Mouse (Mus musculus) heart, embryonic 11.5 days (tissue): Measurements from ENCODE around the gene Nt5dc2. TPM values are rescaled to one million over a fixed set of nuclear protein-coding genes. Genes with fewer than 3 reads are reported as not detected.

ENCODE experiments used
- ATAC-seq: fragments of 200-750 bp; cut with Nextera tagmentation; replicated peaks from 2 replicates; pipeline ENCODE4 v1.8.0; 2017; ENCODE audit warnings: moderate library complexity; ENCODE audit not compliant: insufficient number of reproducible peaks, low FRiP score, low TSS enrichment
- H3K27ac ChIP-seq: fragments of 300-500 bp; sonication (generic); 2 replicates; pipeline ENCODE4 v1.5.1; 2014; ENCODE audit warnings: mild to moderate bottlenecking, low read depth, low read length
- H3K27me3 ChIP-seq: fragments of 300-500 bp; sonication (generic); 2 replicates; pipeline ENCODE4 v1.6.1; 2014; ENCODE audit warnings: mild to moderate bottlenecking, low read length, mixed read lengths; ENCODE audit not compliant: control insufficient read depth, insufficient read depth
- H3K36me3 ChIP-seq: fragments of 300-500 bp; sonication (generic); 2 replicates; pipeline ENCODE4 v1.6.1; 2014; ENCODE audit warnings: mild to moderate bottlenecking, low read length, moderate library complexity, mixed read lengths; ENCODE audit not compliant: control insufficient read depth, insufficient read depth
- H3K4me1 ChIP-seq: fragments of 300-500 bp; sonication (generic); 2 replicates; pipeline ENCODE4 v1.6.1; 2014; ENCODE audit warnings: low read length; ENCODE audit not compliant: control insufficient read depth, insufficient read depth
- H3K4me2 ChIP-seq: fragments of 300-500 bp; sonication (generic); 2 replicates; pipeline ENCODE4 v1.6.1; 2014; ENCODE audit warnings: mild to moderate bottlenecking, moderate library complexity
- H3K4me3 ChIP-seq: fragments of 300-500 bp; sonication (generic); 2 replicates; pipeline ENCODE4 v1.5.1; 2014; ENCODE audit warnings: low read depth, low read length
- H3K9ac ChIP-seq: fragments of 300-500 bp; sonication (generic); 2 replicates; pipeline ENCODE4 v1.6.1; 2014; ENCODE audit warnings: mild to moderate bottlenecking, low read depth, low read length, moderate library complexity
- H3K9me3 ChIP-seq: fragments of 300-500 bp; sonication (generic); replicated peaks from 2 replicates; pipeline ENCODE4 v1.6.1; 2016; ENCODE audit warnings: low read length; ENCODE audit not compliant: control insufficient read depth
- WGBS: fragments of 180-500 bp; shearing (Covaris S2); extraction: QIAGEN DNeasy Blood & Tissue Kit; methylation state at CpG from one replicate; pipeline ENCODE4 v1.1.7; 2014; ENCODE audit not compliant: insufficient replicate concordance; 5-methylcytosine and 5-hydroxymethylcytosine counted together
- polyA plus RNA-seq: library from polyadenylated mRNA; unstranded; fragments of >200 nt; fragmentation: Nextera tagmentation; extraction: Ambion mirVana; gene quantifications from 2 replicates; pipeline ENCODE4 v1.2.1, GENCODE M21; 2014

Gene Nt5dc2
- polyA plus RNA-seq, 1 experiment from 2014 or later = 344 TPM

DNA sequence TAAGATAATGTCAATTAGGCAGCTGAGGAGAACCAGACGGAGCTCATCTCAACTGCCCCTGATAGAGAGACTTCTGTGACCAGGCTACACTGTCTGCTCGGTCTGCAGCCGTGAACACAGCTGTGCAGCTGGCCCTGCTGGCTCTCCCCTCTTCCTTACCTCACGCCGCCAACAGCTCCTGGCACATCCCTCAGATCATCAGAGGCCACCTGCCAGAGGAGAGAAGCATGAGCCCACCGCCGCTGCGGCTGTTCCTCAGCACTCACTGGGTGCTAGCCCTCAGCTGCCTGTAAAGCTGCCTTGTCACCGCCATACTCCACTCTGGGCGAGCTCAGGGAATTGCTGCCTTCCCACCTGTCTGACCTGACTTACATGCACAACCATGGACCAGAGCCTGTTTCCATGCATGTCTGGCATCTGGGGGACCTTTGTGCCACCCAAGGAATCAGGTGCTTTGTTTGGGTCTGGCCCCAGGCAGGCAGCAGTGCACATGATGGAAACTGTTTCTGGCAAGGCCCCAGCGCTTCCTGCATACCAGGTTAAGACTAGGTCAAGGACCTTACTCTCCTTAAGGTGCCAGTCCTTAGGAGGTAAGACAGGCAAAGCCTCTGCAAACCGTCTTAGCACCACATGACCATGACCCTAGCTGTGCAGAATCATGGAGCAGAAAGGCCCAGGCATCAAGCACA is 49.0 kb downstream of the Nt5dc2 start:
- no peaks in the 10 kb centered on the region for H3K9me3 ChIP-seq
- H3K36me3 ChIP-seq = peaks cover 78% of the 10 kb centered on the region
- H3K27ac ChIP-seq = no peak overlapping the region
- no peak for ATAC-seq
- no peak overlapping the region for H3K4me2 ChIP-seq
- H3K4me3 ChIP-seq = no peak overlapping the region
- no peak overlapping the region for H3K9ac ChIP-seq
- WGBS = 73% methylated on average over 12 of the region's 12 CpGs
- H3K27me3 ChIP-seq = no peaks in the 10 kb centered on the region
- H3K4me1 ChIP-seq = peaks cover 7% of the 10 kb centered on the region; the same call in 1 of the 2 replicates

DNA sequence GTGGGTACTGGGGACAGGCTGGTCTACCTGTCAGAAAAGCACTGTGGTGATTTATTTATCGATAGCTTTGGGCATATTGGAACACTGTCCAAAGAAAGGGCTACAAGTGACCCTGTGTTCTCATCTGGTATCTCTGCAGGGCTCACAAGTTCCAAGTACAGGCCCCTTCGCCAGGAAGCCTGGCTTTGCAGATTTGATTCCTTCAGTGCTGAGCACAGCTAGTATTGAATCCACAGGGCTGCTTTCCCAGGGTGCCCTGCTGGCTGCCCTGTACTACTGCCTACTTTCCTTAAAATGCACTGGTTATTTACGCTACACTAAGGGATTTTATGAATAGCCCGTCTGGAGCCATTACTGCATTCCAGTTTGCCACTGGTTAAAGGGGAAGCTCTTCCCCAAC is 50.7 kb downstream of the Nt5dc2 start:
- 82% methylated on average over 4 of the region's 4 CpGs for WGBS

DNA sequence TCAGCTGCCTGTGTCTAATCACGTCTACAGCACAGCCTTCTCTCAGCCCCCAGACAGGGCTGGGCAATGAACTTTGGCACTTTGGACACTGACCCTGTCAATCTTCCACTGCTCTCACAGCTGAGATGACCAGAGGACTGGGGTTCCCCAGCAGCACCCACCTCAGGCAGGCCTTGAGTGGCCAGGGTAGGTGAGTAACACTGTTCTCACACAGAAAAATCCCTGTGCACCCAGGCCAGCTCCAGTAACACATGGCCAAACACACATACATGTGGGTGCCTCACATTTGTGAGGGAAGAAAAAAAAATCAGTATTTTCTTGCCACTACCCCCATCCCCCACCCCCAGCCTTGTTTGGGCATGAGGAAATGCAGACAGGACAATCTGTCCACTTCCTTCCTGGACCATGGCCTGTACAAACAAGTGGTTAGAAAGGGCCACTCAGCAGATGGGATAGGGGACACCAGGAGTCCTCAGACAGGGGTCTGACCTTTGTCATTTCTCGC is 52.0 kb downstream of the Nt5dc2 start:
- Histone ChIP-seq H3K9me3 (no peaks in the 10 kb centered on the region), H3K4me1 (peaks cover 7% of the 10 kb centered on the region; the same call in 1 of the 2 replicates), H3K27me3 (no peaks in the 10 kb centered on the region), H3K4me3 (no peak overlapping the region), H3K9ac (no peak overlapping the region), H3K27ac (no peak overlapping the region; the same call in 1 of the 2 replicates), H3K36me3 (peaks cover 63% of the 10 kb centered on the region), H3K4me2 (no peak overlapping the region)
- WGBS = 58% methylated on average over 2 of the region's 2 CpGs
- ATAC-seq = no peak

More for the DNA sequence above, 50.7 kb downstream of the Nt5dc2 start:
- no peak for ATAC-seq
- peaks cover 67% of the 10 kb centered on the region for H3K36me3 ChIP-seq
- H3K4me3 ChIP-seq = no peak overlapping the region
- H3K9ac ChIP-seq = no peak overlapping the region
- no peaks in the 10 kb centered on the region for H3K27me3 ChIP-seq
- no peak overlapping the region for H3K4me2 ChIP-seq
- no peaks in the 10 kb centered on the region for H3K9me3 ChIP-seq
- no peak overlapping the region for H3K27ac ChIP-seq
- H3K4me1 ChIP-seq = peaks cover 7% of the 10 kb centered on the region; the same call in 1 of the 2 replicates

DNA sequence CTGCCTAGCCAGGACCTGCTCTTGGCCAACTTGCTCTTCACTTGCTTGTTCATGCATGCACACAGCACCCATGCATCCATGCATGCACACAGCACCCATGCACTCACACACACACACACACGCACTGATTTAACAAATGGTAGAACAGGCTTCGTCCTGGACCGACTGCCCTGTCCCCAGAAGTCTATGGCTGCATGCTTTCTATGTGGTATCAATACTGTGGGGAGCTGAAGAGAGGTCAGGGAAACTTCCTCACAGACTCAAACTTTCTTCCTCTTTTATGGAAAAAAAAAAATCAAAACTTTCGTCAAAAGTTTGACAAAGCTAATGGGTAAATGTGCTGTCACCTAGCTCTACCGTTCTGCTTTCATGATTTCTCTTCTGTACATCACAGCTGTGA is 52.7 kb downstream of the Nt5dc2 start:
- Histone ChIP-seq H3K27ac (peak overlapping the region; percentile 24; the same call in 1 of the 2 replicates), H3K36me3 (peaks cover 66% of the 10 kb centered on the region), H3K4me1 (peaks cover 7% of the 10 kb centered on the region; the same call in 1 of the 2 replicates), H3K4me3 (no peak overlapping the region), H3K4me2 (no peak overlapping the region), H3K9ac (no peak overlapping the region), H3K27me3 (no peaks in the 10 kb centered on the region), H3K9me3 (no peaks in the 10 kb centered on the region)
- ATAC-seq = no peak
- 82% methylated on average over 5 of the region's 5 CpGs for WGBS

DNA sequence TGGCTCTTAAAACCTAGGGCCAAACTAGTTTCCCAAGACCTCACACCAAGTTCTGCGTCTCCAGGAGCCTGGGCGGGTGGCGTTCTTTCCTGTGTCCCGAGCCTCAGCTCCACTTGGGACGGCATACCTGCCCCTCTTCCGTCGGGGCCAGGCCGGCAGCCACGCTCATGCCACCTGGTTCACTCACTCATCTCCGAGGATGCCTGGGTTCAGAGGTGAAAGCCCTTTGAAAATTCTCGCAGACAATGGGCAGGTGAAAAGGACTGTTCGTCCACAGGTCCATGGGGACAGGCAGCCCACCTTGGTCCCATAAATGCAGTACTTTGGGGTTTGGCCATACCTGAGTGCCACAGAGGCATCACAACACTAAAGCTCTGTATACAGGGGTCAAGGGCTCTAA is 53.3 kb downstream of the Nt5dc2 start:
- no peak overlapping the region for H3K27ac ChIP-seq
- H3K27me3 ChIP-seq = no peaks in the 10 kb centered on the region
- H3K9me3 ChIP-seq = no peaks in the 10 kb centered on the region
- WGBS = 94% methylated on average over 12 of the region's 12 CpGs
- H3K36me3 ChIP-seq = peaks cover 66% of the 10 kb centered on the region
- no peak overlapping the region for H3K9ac ChIP-seq
- peaks cover 7% of the 10 kb centered on the region; the same call in 1 of the 2 replicates for H3K4me1 ChIP-seq
- H3K4me3 ChIP-seq = no peak overlapping the region
- H3K4me2 ChIP-seq = no peak overlapping the region
- ATAC-seq = no peak

DNA sequence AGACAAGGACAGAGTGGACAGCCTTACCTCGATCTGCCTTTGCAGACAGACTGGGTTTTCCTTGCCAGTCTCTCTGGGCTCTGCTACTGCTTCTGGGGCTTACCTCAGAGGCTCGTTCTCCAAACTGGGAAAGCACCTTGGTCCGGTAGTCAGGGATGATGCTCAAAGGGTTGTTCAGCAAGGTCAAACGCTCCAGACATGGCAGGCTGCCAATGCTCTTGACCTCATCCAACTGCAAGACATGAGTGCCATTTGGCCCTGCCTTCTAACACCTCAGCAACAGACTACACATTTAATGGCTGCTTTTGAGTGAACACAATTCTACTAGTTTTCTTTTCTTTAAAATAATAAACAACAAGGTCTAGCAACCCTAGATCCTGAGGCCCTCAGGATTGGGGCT is 55.8 kb downstream of the Nt5dc2 start:
- H3K36me3 ChIP-seq = peaks cover 70% of the 10 kb centered on the region
- no peak overlapping the region for H3K4me2 ChIP-seq
- peaks cover 15% of the 10 kb centered on the region for H3K4me1 ChIP-seq
- H3K9me3 ChIP-seq = no peaks in the 10 kb centered on the region
- H3K9ac ChIP-seq = no peak overlapping the region
- no peak for ATAC-seq
- H3K4me3 ChIP-seq = no peak overlapping the region
- H3K27me3 ChIP-seq = no peaks in the 10 kb centered on the region
- no peak overlapping the region for H3K27ac ChIP-seq
- 63% methylated on average over 4 of the region's 4 CpGs for WGBS

Other genes with a start within 250 kb of the Nt5dc2 start
- gene Itih4, start 244.6 kb upstream of the Nt5dc2 start, polyA plus RNA-seq = not detected in 2 replicates
- gene Itih3, start 207.3 kb upstream of the Nt5dc2 start, polyA plus RNA-seq = 1.4 and 1.7 TPM in 2 replicates
- 0.11 TPM in 1 of 2 replicates, not detected in the other for gene Itih1, start 187.8 kb upstream of the Nt5dc2 start, polyA plus RNA-seq
- 4.4 and 5.1 TPM in 2 replicates for gene Nek4, start 179.7 kb upstream of the Nt5dc2 start, polyA plus RNA-seq
- gene Glt8d1, start 129.7 kb upstream of the Nt5dc2 start, polyA plus RNA-seq = 49.4 and 55.1 TPM in 2 replicates
- 319 and 321 TPM in 2 replicates for gene Spcs1, start 129.4 kb upstream of the Nt5dc2 start, polyA plus RNA-seq
- 80.6 and 93.6 TPM in 2 replicates for gene Pbrm1, start 111.9 kb upstream of the Nt5dc2 start, polyA plus RNA-seq
- 76.2 and 88.7 TPM in 2 replicates for gene Gnl3, start 111.9 kb upstream of the Nt5dc2 start, polyA plus RNA-seq
- gene Smim4, start 2.1 kb upstream of the Nt5dc2 start, polyA plus RNA-seq = 64.5 and 70.0 TPM in 2 replicates
- 35.9 and 40.4 TPM in 2 replicates for gene Stab1, start 37.6 kb downstream of the Nt5dc2 start, polyA plus RNA-seq
- 3,123 and 3,177 TPM in 2 replicates for gene Tnnc1, start 77.3 kb downstream of the Nt5dc2 start, polyA plus RNA-seq
- 286 and 325 TPM in 2 replicates for gene Nisch, start 85.9 kb downstream of the Nt5dc2 start, polyA plus RNA-seq
- 0.03 and 0.08 TPM in 2 replicates for gene Sema3g, start 86.8 kb downstream of the Nt5dc2 start, polyA plus RNA-seq
- 7.4 and 8.7 TPM in 2 replicates for gene Phf7, start 120.3 kb downstream of the Nt5dc2 start, polyA plus RNA-seq
- gene Bap1, start 120.4 kb downstream of the Nt5dc2 start, polyA plus RNA-seq = 52.5 and 57.8 TPM in 2 replicates
- gene Dnah1, start 192.8 kb downstream of the Nt5dc2 start, polyA plus RNA-seq = 1.5 TPM in 2 replicates
- 35.4 and 42.2 TPM in 2 replicates for gene Capn7, start 205.6 kb downstream of the Nt5dc2 start, polyA plus RNA-seq